ENCODE assay signal across 30 mouse cellular contexts in the genomic region with DNA sequence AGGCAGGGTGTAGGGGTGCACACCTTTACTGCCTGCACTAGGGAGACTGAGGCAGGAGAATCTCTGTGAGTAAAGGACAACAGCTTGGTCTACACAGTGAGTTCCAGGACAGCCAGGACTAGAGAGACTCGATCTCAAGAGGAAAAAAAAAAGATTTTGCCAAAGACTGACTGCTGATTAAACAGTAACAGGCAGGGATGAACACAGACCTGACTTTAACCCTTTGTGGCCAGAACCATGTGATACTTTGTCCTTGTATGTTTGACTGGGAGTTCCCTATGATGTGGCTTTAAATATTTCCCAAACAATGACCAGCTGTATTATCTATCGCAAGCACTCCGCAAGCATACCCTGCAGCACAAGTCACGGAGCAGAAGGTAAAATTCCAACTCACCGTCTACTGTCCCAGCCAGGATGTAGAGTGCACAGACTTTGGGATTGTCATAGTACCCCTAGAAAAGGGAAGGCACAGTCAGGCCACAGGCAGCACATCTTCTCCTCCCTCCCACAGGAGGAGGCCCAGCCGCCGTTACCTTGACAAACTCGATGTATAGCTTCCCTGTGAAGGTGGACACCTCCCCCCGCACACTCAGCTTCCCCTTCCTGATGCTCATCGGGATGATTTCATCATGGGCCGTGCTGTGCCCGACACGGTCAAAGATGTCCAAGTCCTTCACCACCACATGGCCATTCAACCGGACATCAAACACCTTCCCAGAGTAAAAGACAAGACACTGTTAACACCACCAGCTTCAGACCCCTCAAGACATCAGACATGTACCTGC. TPM values are rescaled to one million over a fixed set of nuclear protein-coding genes. Genes with fewer than 3 reads are reported as not detected.
DNase-seq lines count a peak whose midpoint lies in the region; ATAC-seq and TF ChIP-seq lines count a peak whose summit lies in the region.
"Had no signal": no experiment of that assay in that cellular context is flagged by ENCODE, and none has a peak within 500 bp of the region (broad histone marks: within the 10 kb centered on the region; RNA-seq: fewer than 3 reads in every experiment).

No protein-coding gene starts in this region.

- H3K9me3 ChIP-seq in kidney, embryonic 15.5 days (replicated peaks), result no peaks in the 10 kb centered on the region
- no peaks in the 10 kb centered on the region for H3K9me3 ChIP-seq in E14TG2a.4 (ENCODE audit: low read length)
- H3K9me3 ChIP-seq in heart, embryonic 12.5 days (replicated peaks), result 0 out of 2 replicates have a peak, but pooled peaks cover 2% of the 10 kb centered on the region
- H3K9me3 ChIP-seq: G1E; heart, embryonic 15.5 days; hindbrain, embryonic 12.5 days; lung, embryonic 15.5 days; midbrain, embryonic 13.5 days; neural tube, embryonic 13.5 days; stomach, embryonic 15.5 days had no signal

- H3K27ac ChIP-seq in kidney, embryonic 15.5 days, result 0 out of 2 replicates have a peak overlapping the region, but pooled peaks have one; percentile 89
- no peak overlapping the region for H3K27ac ChIP-seq in heart, embryonic 12.5 days (ENCODE audit: poor library complexity, severe bottlenecking)
- H3K27ac ChIP-seq: heart, embryonic 15.5 days; hindbrain, embryonic 12.5 days; hindbrain, postnatal 0 days; liver, embryonic 14.5 days; lung, embryonic 15.5 days; midbrain, embryonic 13.5 days; neural tube, embryonic 13.5 days; stomach, embryonic 15.5 days had no signal

- H3K4me3 ChIP-seq in kidney, embryonic 15.5 days (replicated peaks), result no peak overlapping the region
- 0 out of 2 replicates have a peak overlapping the region, but pooled peaks have one; percentile 39 for H3K4me3 ChIP-seq in E14TG2a.4 (replicated peaks; ENCODE audit: low read length)
- H3K4me3 ChIP-seq in heart, embryonic 12.5 days, result no peak overlapping the region
- H3K4me3 ChIP-seq: erythroblast, embryonic 14.5 days; heart, embryonic 15.5 days; hindbrain, embryonic 12.5 days; lung, embryonic 15.5 days; midbrain, embryonic 13.5 days; neural tube, embryonic 13.5 days; stomach, embryonic 15.5 days had no signal

- peaks cover 82% of the 10 kb centered on the region for H3K4me1 ChIP-seq in kidney, embryonic 15.5 days
- peaks cover 95% of the 10 kb centered on the region for H3K4me1 ChIP-seq in E14TG2a.4 (replicated peaks; ENCODE audit: low read depth, low read length)
- peaks cover 39% of the 10 kb centered on the region for H3K4me1 ChIP-seq in heart, embryonic 12.5 days (replicated peaks)

- TF ChIP-seq CTCF in E14TG2a.4 (conservative IDR thresholded peaks at IDR 0.05; ENCODE audit: low read length), result no peak

- 89% methylated on average over 14 of the region's 14 CpGs for WGBS in kidney, embryonic 15.5 days
- 92% methylated on average over 14 of the region's 14 CpGs for WGBS in heart, embryonic 12.5 days

- H3K4me2 ChIP-seq in kidney, embryonic 15.5 days, result no peak overlapping the region
- no peak overlapping the region for H3K4me2 ChIP-seq in heart, embryonic 12.5 days
- H3K4me2 ChIP-seq: heart, embryonic 15.5 days; hindbrain, embryonic 12.5 days; lung, embryonic 15.5 days; midbrain, embryonic 13.5 days; neural tube, embryonic 13.5 days; stomach, embryonic 15.5 days had no signal

- no peak overlapping the region for H3K9ac ChIP-seq in kidney, embryonic 15.5 days
- no peak overlapping the region for H3K9ac ChIP-seq in heart, embryonic 12.5 days
- H3K9ac ChIP-seq: heart, embryonic 15.5 days; hindbrain, embryonic 12.5 days; liver, embryonic 14.5 days; lung, embryonic 15.5 days; midbrain, embryonic 13.5 days; neural tube, embryonic 13.5 days; stomach, embryonic 15.5 days had no signal

- no peaks in the 10 kb centered on the region for H3K27me3 ChIP-seq in kidney, embryonic 15.5 days
- no peaks in the 10 kb centered on the region for H3K27me3 ChIP-seq in E14TG2a.4 (ENCODE audit: insufficient read depth, low read length)
- H3K27me3 ChIP-seq in heart, embryonic 12.5 days (replicated peaks), result no peaks in the 10 kb centered on the region
- H3K27me3 ChIP-seq: CH12.LX; heart, embryonic 15.5 days; hindbrain, embryonic 12.5 days; lung, embryonic 15.5 days; midbrain, embryonic 13.5 days; neural tube, embryonic 13.5 days; stomach, embryonic 15.5 days had no signal

- peaks cover 73% of the 10 kb centered on the region for H3K36me3 ChIP-seq in kidney, embryonic 15.5 days
- peaks cover 96% of the 10 kb centered on the region for H3K36me3 ChIP-seq in E14TG2a.4 (ENCODE audit: insufficient read depth, low read length)
- peaks cover 69% of the 10 kb centered on the region for H3K36me3 ChIP-seq in heart, embryonic 12.5 days

- ATAC-seq in kidney, embryonic 15.5 days (replicated peaks; ENCODE audit: low FRiP score), result no peak
- ATAC-seq in megakaryocyte progenitor cell, adult 5-6 weeks (replicated peaks; ENCODE audit: poor library complexity), result peak; percentile 34; the same call in 1 of the 2 replicates
- no peak for ATAC-seq in heart, embryonic 12.5 days (ENCODE audit: insufficient number of reproducible peaks, low FRiP score)
- ATAC-seq: forebrain, embryonic 16.5 days; hindbrain, postnatal 0 days; intestine, embryonic 16.5 days; midbrain, embryonic 13.5 days had no signal

- DNase-seq in adrenal gland, adult 2 months, result peak; percentile 4
- DNase-seq in adrenal gland, adult 8-10 months, result no peak
- DNase-seq in kidney, postnatal 14 days, result no peak
- DNase-seq: adrenal gland, postnatal 14 days; cerebellum, adult 18-20 months; cerebellum, postnatal 10 days; heart, postnatal 36 days; layer of hippocampus, postnatal 36 days; left cerebral cortex, postnatal 4 days; right cerebral cortex, postnatal 25 days had no signal

RNA-seq across cellular contexts. Expression of a gene that starts 8.1 kb away (rescaled TPM):
- 100 to 1,000 TPM; 165 to 185 TPM for total RNA-seq in adrenal gland, adult 2 months (2021)
- polyA plus RNA-seq in adrenal gland, adult 2 months (2012; rRNA removed), result 74.7 and 96.9 TPM in 2 replicates
- 100 to 1,000 TPM; 207 to 274 (median 239) TPM for total RNA-seq in adrenal gland, adult 8-10 months (2022)
- 84.7 and 97.3 TPM in 2 replicates for polyA plus RNA-seq in kidney, embryonic 15.5 days (2015; fragmentation: Nextera tagmentation; extraction: Ambion mirVana)
- 242 and 279 TPM in 2 replicates for total RNA-seq in megakaryocyte progenitor cell, adult 5-6 weeks (2015)
- total RNA-seq in megakaryocyte progenitor cell, adult 5-6 weeks (2017), result 276 and 305 TPM in 2 replicates
- polyA plus RNA-seq in heart, embryonic 12.5 days (2016; fragmentation: Nextera tagmentation; extraction: Ambion mirVana), result 103 and 105 TPM in 2 replicates

RNA-seq across cellular contexts. Expression of a gene that starts 15.1 kb away (rescaled TPM):
- 10 to 100 TPM; 32.0 to 44.8 TPM for total RNA-seq in adrenal gland, adult 2 months (2021)
- 37.5 and 39.2 TPM in 2 replicates for polyA plus RNA-seq in adrenal gland, adult 2 months (2012; rRNA removed)
- 10 to 100 TPM; 38.8 to 51.9 (median 45.7) TPM for total RNA-seq in adrenal gland, adult 8-10 months (2022)
- 43.7 and 48.1 TPM in 2 replicates for polyA plus RNA-seq in kidney, embryonic 15.5 days (2015; fragmentation: Nextera tagmentation; extraction: Ambion mirVana)
- 4.1 and 7.2 TPM in 2 replicates for total RNA-seq in megakaryocyte progenitor cell, adult 5-6 weeks (2015)
- total RNA-seq in megakaryocyte progenitor cell, adult 5-6 weeks (2017), result 9.6 and 11.2 TPM in 2 replicates
- polyA plus RNA-seq in heart, embryonic 12.5 days (2016; fragmentation: Nextera tagmentation; extraction: Ambion mirVana), result 22.8 and 23.2 TPM in 2 replicates

RNA-seq across cellular contexts. Expression of a gene that starts 30.7 kb away (rescaled TPM):
- 100 to 1,000 TPM; 181 to 208 TPM for total RNA-seq in adrenal gland, adult 2 months (2021)
- polyA plus RNA-seq in adrenal gland, adult 2 months (2012; rRNA removed), result 279 and 310 TPM in 2 replicates
- total RNA-seq in adrenal gland, adult 8-10 months (2022), result 100 to 1,000 TPM; 122 to 219 (median 173) TPM
- polyA plus RNA-seq in kidney, embryonic 15.5 days (2015; fragmentation: Nextera tagmentation; extraction: Ambion mirVana), result 85.1 and 94.7 TPM in 2 replicates
- 27.8 and 28.8 TPM in 2 replicates for total RNA-seq in megakaryocyte progenitor cell, adult 5-6 weeks (2015)
- 22.3 and 34.1 TPM in 2 replicates for total RNA-seq in megakaryocyte progenitor cell, adult 5-6 weeks (2017)
- polyA plus RNA-seq in heart, embryonic 12.5 days (2016; fragmentation: Nextera tagmentation; extraction: Ambion mirVana), result 114 and 123 TPM in 2 replicates

RNA-seq across cellular contexts. Expression of a gene that starts 44.3 kb away (rescaled TPM):
- total RNA-seq in adrenal gland, adult 2 months (2021), result 10 to 100 TPM; 37.7 to 57.1 TPM
- 45.7 and 61.7 TPM in 2 replicates for polyA plus RNA-seq in adrenal gland, adult 2 months (2012; rRNA removed)
- 10 to 100 TPM; 11.8 to 59.6 (median 41.5) TPM for total RNA-seq in adrenal gland, adult 8-10 months (2022)
- 1.7 TPM in 2 replicates for polyA plus RNA-seq in kidney, embryonic 15.5 days (2015; fragmentation: Nextera tagmentation; extraction: Ambion mirVana)
- not detected in 2 replicates for total RNA-seq in megakaryocyte progenitor cell, adult 5-6 weeks (2015)
- not detected in 2 replicates for total RNA-seq in megakaryocyte progenitor cell, adult 5-6 weeks (2017)
- polyA plus RNA-seq in heart, embryonic 12.5 days (2016; fragmentation: Nextera tagmentation; extraction: Ambion mirVana), result 0.34 and 0.54 TPM in 2 replicates
- total RNA-seq: megakaryocyte-erythroid progenitor cell, adult 5-6 weeks had no signal
- polyA plus RNA-seq: erythroblast, embryonic 14.5 days; G1E had no signal

RNA-seq across cellular contexts. Expression of a gene that starts 51.8 kb away (rescaled TPM):
- total RNA-seq in adrenal gland, adult 2 months (2021), result not detected
- polyA plus RNA-seq in adrenal gland, adult 2 months (2012; rRNA removed), result not detected in 2 replicates
- not detected for total RNA-seq in adrenal gland, adult 8-10 months (2022)
- 33.0 and 34.2 TPM in 2 replicates for polyA plus RNA-seq in kidney, embryonic 15.5 days (2015; fragmentation: Nextera tagmentation; extraction: Ambion mirVana)
- not detected in 2 replicates for total RNA-seq in megakaryocyte progenitor cell, adult 5-6 weeks (2015)
- total RNA-seq in megakaryocyte progenitor cell, adult 5-6 weeks (2017), result not detected in 2 replicates
- 14.1 and 15.7 TPM in 2 replicates for polyA plus RNA-seq in heart, embryonic 12.5 days (2016; fragmentation: Nextera tagmentation; extraction: Ambion mirVana)
- total RNA-seq: adrenal gland, postnatal 14 days; gastrocnemius, adult 8-10 months; heart, postnatal 36 days; hindbrain, postnatal 0 days; layer of hippocampus, postnatal 36 days; left cerebral cortex, postnatal 4 days; megakaryocyte-erythroid progenitor cell, adult 5-6 weeks had no signal
- polyA plus RNA-seq: cortical plate, adult 2 months; erythroblast, embryonic 14.5 days; G1E had no signal
